In the genomic region with DNA sequence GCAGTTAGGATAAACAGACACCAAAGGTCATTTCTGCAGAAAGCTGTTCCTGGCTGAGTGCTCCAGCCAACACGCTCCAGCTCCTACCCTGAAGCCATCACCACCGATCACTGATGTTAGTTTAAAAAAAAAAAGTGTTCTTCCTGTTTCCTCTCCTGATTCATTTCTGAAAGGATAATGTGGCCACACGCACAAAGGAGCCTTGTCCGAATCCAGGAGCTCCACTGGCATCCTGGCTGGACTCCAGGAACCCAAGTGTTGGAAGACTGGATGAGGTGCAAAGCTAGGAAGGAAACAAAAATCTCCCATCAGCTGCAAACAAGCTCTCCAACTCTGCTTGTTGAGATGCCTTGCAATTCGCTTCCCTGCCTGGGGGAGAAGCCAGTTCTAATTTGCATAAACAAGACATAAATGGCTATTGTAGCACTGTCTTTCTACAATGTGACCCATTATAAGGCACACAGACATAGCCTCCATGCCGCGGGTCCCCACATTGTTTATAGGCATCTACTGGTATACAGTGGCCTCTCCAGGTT, we compare ENCODE assay signal across 9 mouse cellular contexts. TPM values are rescaled to one million over a fixed set of nuclear protein-coding genes. Genes with fewer than 3 reads are reported as not detected.
DNase-seq lines count a peak whose midpoint lies in the region; ATAC-seq and TF ChIP-seq lines count a peak whose summit lies in the region.
"Had no signal": no experiment of that assay in that cellular context is flagged by ENCODE, and none has a peak within 500 bp of the region (broad histone marks: within the 10 kb centered on the region; RNA-seq: fewer than 3 reads in every experiment).

No protein-coding gene starts in this region.

- H3K4me1 ChIP-seq in heart, embryonic 16.5 days (ENCODE audit: control insufficient read depth, insufficient read depth, low read length): peaks cover 18% of the 10 kb centered on the region
- H3K4me1 ChIP-seq in lung, embryonic 16.5 days (replicated peaks; ENCODE audit: control insufficient read depth, insufficient read depth, low read length): peaks cover 16% of the 10 kb centered on the region
- peaks cover 12% of the 10 kb centered on the region; the same call in 1 of the 2 replicates for H3K4me1 ChIP-seq in stomach, embryonic 16.5 days (ENCODE audit: control insufficient read depth, insufficient read depth, low read length)

- no peaks in the 10 kb centered on the region for H3K9me3 ChIP-seq in heart, embryonic 16.5 days (replicated peaks; ENCODE audit: control insufficient read depth, low read length)
- no peaks in the 10 kb centered on the region for H3K9me3 ChIP-seq in lung, embryonic 16.5 days (ENCODE audit: control insufficient read depth, low read length)
- no peaks in the 10 kb centered on the region for H3K9me3 ChIP-seq in stomach, embryonic 16.5 days (replicated peaks; ENCODE audit: control insufficient read depth, low read length)

- ATAC-seq in heart, embryonic 16.5 days (replicated peaks; ENCODE audit: extremely low read depth, insufficient read depth, low FRiP score): peak; percentile 54; the same call in 1 of the 2 replicates
- ATAC-seq in lung, embryonic 16.5 days (ENCODE audit: low read depth): peak; percentile 94
- peak; percentile 45; the same call in 1 of the 2 replicates for ATAC-seq in stomach, embryonic 16.5 days (ENCODE audit: insufficient read depth, low FRiP score)

- peak; percentile 21 for DNase-seq in gastrocnemius, postnatal 14 days
- DNase-seq in gastrocnemius, adult 8-10 months (ENCODE audit: low spot score in 2 of 2): no peak
- DNase-seq in embryo, embryonic 11 days: peak; percentile 34
- DNase-seq in layer of hippocampus, adult 2 months (ENCODE audit: low spot score in 2 of 2): peak; percentile 60 to 74
- no peak for DNase-seq in spleen, adult 18-20 months

- no peak overlapping the region for H3K4me3 ChIP-seq in heart, embryonic 16.5 days (ENCODE audit: low read length)
- H3K4me3 ChIP-seq in layer of hippocampus, adult 2 months: no peak overlapping the region
- H3K4me3 ChIP-seq in lung, embryonic 16.5 days (ENCODE audit: low read length): no peak overlapping the region
- H3K4me3 ChIP-seq in stomach, embryonic 16.5 days (replicated peaks; ENCODE audit: low read length): no peak overlapping the region

- peak overlapping the region; percentile 43 for H3K4me2 ChIP-seq in heart, embryonic 16.5 days (ENCODE audit: low read depth, low read length)
- H3K4me2 ChIP-seq in lung, embryonic 16.5 days (ENCODE audit: low read depth, low read length): peak overlapping the region; percentile 23
- H3K4me2 ChIP-seq in stomach, embryonic 16.5 days (ENCODE audit: low read depth, low read length): peak overlapping the region; percentile 22; the same call in 1 of the 2 replicates

- no peak overlapping the region; the same call in 1 of the 2 replicates for H3K9ac ChIP-seq in heart, embryonic 16.5 days (ENCODE audit: low read length)
- H3K9ac ChIP-seq in lung, embryonic 16.5 days (ENCODE audit: low read length): no peak overlapping the region
- H3K9ac ChIP-seq in stomach, embryonic 16.5 days (ENCODE audit: low read length): no peak overlapping the region; the same call in 1 of the 2 replicates

- no peaks in the 10 kb centered on the region for H3K27me3 ChIP-seq in heart, embryonic 16.5 days (ENCODE audit: control insufficient read depth, insufficient read depth, low read length)
- no peaks in the 10 kb centered on the region for H3K27me3 ChIP-seq in lung, embryonic 16.5 days (ENCODE audit: control insufficient read depth, insufficient read depth, low read depth, low read length)
- H3K27me3 ChIP-seq in stomach, embryonic 16.5 days (ENCODE audit: control insufficient read depth, insufficient read depth, low read length): no peaks in the 10 kb centered on the region

- H3K36me3 ChIP-seq in heart, embryonic 16.5 days (ENCODE audit: control insufficient read depth, insufficient read depth): no peaks in the 10 kb centered on the region
- no peaks in the 10 kb centered on the region for H3K36me3 ChIP-seq in lung, embryonic 16.5 days (ENCODE audit: control insufficient read depth, insufficient read depth, low read length)
- H3K36me3 ChIP-seq in stomach, embryonic 16.5 days (ENCODE audit: control insufficient read depth, insufficient read depth, low read length): no peaks in the 10 kb centered on the region

- WGBS in heart, embryonic 16.5 days: 30% methylated on average over 7 of the region's 7 CpGs
- WGBS in lung, embryonic 16.5 days: 14% methylated on average over 7 of the region's 7 CpGs
- WGBS in stomach, embryonic 16.5 days: 37% methylated on average over 7 of the region's 7 CpGs

- intact Hi-C loops in gastrocnemius, postnatal 14 days (cut with DNase I; ENCODE audit: low total_unique reads): no loop called here

- TF ChIP-seq CTCF in layer of hippocampus, adult 2 months (conservative IDR thresholded peaks at IDR 0.05): peak; percentile 48

- H3K27ac ChIP-seq in heart, embryonic 16.5 days (ENCODE audit: low read length): peak overlapping the region; percentile 86
- H3K27ac ChIP-seq in layer of hippocampus, adult 2 months: peak overlapping the region; percentile 72
- H3K27ac ChIP-seq in lung, embryonic 16.5 days (ENCODE audit: low read length): peak overlapping the region; percentile 97
- peak overlapping the region; percentile 77 for H3K27ac ChIP-seq in stomach, embryonic 16.5 days (ENCODE audit: low read length)

RNA-seq across cellular contexts. Expression of a gene that starts 37.2 kb away (rescaled TPM):
- total RNA-seq in gastrocnemius, postnatal 14 days (2021): not detected
- not detected for total RNA-seq in gastrocnemius, adult 8-10 months (2022)
- polyA plus RNA-seq in heart, embryonic 16.5 days (2015; fragmentation: Nextera tagmentation; extraction: Ambion mirVana): not detected in 2 replicates
- not detected for total RNA-seq in layer of hippocampus, adult 2 months (2021)
- not detected in 2 replicates for polyA plus RNA-seq in lung, embryonic 16.5 days (2015; fragmentation: Nextera tagmentation; extraction: Ambion mirVana)
- not detected in 2 replicates for polyA plus RNA-seq in stomach, embryonic 16.5 days (2015; fragmentation: Nextera tagmentation; extraction: Ambion mirVana)
- total RNA-seq: neutrophil, adult 5-6 weeks had no signal

Comparison
In these comparisons a context has a peak if more than half of its experiments do, and no peak if none do; other contexts are left out.
1. DNase-seq: peak in gastrocnemius, postnatal 14 days (single experiment), embryo, embryonic 11 days (single experiment) and layer of hippocampus, adult 2 months (2 of 2); none in gastrocnemius, adult 8-10 months (0 of 2) and spleen, adult 18-20 months (0 of 2).
2. Peak in every context shown above with its lines, with median percentiles within 50 percentile points of each other: ATAC-seq, H3K27ac ChIP-seq and H3K4me2 ChIP-seq.